ENCODE assay signal across 13 mouse cellular contexts in genomic region chr6:115127255-115127824, GRCm38 (mm10). TPM values are rescaled to one million over a fixed set of nuclear protein-coding genes. Genes with fewer than 3 reads are reported as not detected.
DNase-seq lines count a peak whose midpoint lies in the region; ATAC-seq lines count a peak whose summit lies in the region.
"Had no signal": no experiment of that assay in that cellular context is flagged by ENCODE, and none has a peak within 500 bp of the region (broad histone marks: within the 10 kb centered on the region; RNA-seq: fewer than 3 reads in every experiment).

No protein-coding gene starts in this region.

- H3K4me1 ChIP-seq in hindbrain, embryonic 14.5 days (replicated peaks; ENCODE audit: control insufficient read depth, insufficient read depth, low read length): peaks cover 37% of the 10 kb centered on the region
- peaks cover 38% of the 10 kb centered on the region for H3K4me1 ChIP-seq in midbrain, embryonic 15.5 days

- peak; percentile 37 to 48 for DNase-seq in cerebellum, postnatal 10 days
- DNase-seq in cerebellum, adult 9-10 months: no peak
- peak; percentile 13 for DNase-seq in ES-CJ7 (ENCODE audit: low read depth, low spot score)
- DNase-seq in hindbrain, embryonic 14.5 days (ENCODE audit: low spot score): no peak
- no peak for DNase-seq in spleen, postnatal 14 days (ENCODE audit: low spot score in 2 of 2)
- no peak for DNase-seq in lung, postnatal 25 days (ENCODE audit: low spot score)
- DNase-seq in heart, postnatal 36 days: no peak
- DNase-seq: adrenal gland, adult 8-10 months; kidney, adult 2 months; layer of hippocampus, postnatal 36 days had no signal

- H3K4me2 ChIP-seq in hindbrain, embryonic 14.5 days (replicated peaks): peak overlapping the region; percentile 13
- H3K4me2 ChIP-seq in midbrain, embryonic 15.5 days: no peak overlapping the region
- H3K4me2 ChIP-seq: limb, embryonic 15.5 days had no signal

- peak overlapping the region; percentile 28 for H3K9ac ChIP-seq in hindbrain, embryonic 14.5 days
- no peak overlapping the region for H3K9ac ChIP-seq in midbrain, embryonic 15.5 days
- H3K9ac ChIP-seq: limb, embryonic 15.5 days had no signal

- intact Hi-C loops in heart, postnatal 36 days (cut with DNase I): no loop called here

- peak overlapping the region; percentile 90 for H3K27ac ChIP-seq in hindbrain, embryonic 14.5 days
- H3K27ac ChIP-seq in midbrain, embryonic 15.5 days: peak overlapping the region; percentile 87
- H3K27ac ChIP-seq: limb, embryonic 15.5 days had no signal

- WGBS in hindbrain, embryonic 14.5 days: 80% methylated on average over 5 of the region's 5 CpGs
- WGBS in midbrain, embryonic 15.5 days: 75% methylated on average over 5 of the region's 5 CpGs

- ATAC-seq in hindbrain, embryonic 14.5 days (ENCODE audit: low FRiP score): no peak
- no peak for ATAC-seq in midbrain, embryonic 15.5 days (replicated peaks)

- no peaks in the 10 kb centered on the region for H3K36me3 ChIP-seq in hindbrain, embryonic 14.5 days (replicated peaks; ENCODE audit: control insufficient read depth, insufficient read depth)
- H3K36me3 ChIP-seq in midbrain, embryonic 15.5 days (replicated peaks): no peaks in the 10 kb centered on the region
- H3K36me3 ChIP-seq: limb, embryonic 15.5 days had no signal

- no peaks in the 10 kb centered on the region for H3K9me3 ChIP-seq in hindbrain, embryonic 14.5 days (ENCODE audit: control insufficient read depth, low read length)
- H3K9me3 ChIP-seq in midbrain, embryonic 15.5 days: no peaks in the 10 kb centered on the region
- H3K9me3 ChIP-seq: limb, embryonic 15.5 days had no signal

- no peak overlapping the region for H3K4me3 ChIP-seq in hindbrain, embryonic 14.5 days (replicated peaks; ENCODE audit: low read length)
- no peak overlapping the region for H3K4me3 ChIP-seq in midbrain, embryonic 15.5 days
- H3K4me3 ChIP-seq: limb, embryonic 15.5 days had no signal

- no peaks in the 10 kb centered on the region for H3K27me3 ChIP-seq in hindbrain, embryonic 14.5 days (ENCODE audit: control insufficient read depth, insufficient read depth, low read length)
- no peaks in the 10 kb centered on the region for H3K27me3 ChIP-seq in midbrain, embryonic 15.5 days (replicated peaks)
- H3K27me3 ChIP-seq: limb, embryonic 15.5 days had no signal

RNA-seq across cellular contexts. Expression of gene Syn2, which starts 7.4 kb away (rescaled TPM):
- polyA plus RNA-seq in hindbrain, embryonic 14.5 days (2014; fragmentation: Nextera tagmentation; extraction: Ambion mirVana): 65.1 and 90.7 TPM in 2 replicates
- polyA plus RNA-seq in midbrain, embryonic 15.5 days (2015; fragmentation: Nextera tagmentation; extraction: Ambion mirVana): 42.6 and 45.7 TPM in 2 replicates
- 1 to 10 TPM; 3.4 to 5.7 TPM for total RNA-seq in heart, postnatal 36 days (2021)
- total RNA-seq: MEL had no signal

Comparison
In these comparisons a context has a peak if more than half of its experiments do, and no peak if none do; other contexts are left out.
1. DNase-seq: peak in cerebellum, postnatal 10 days (2 of 2) and ES-CJ7 (single experiment); none in cerebellum, adult 9-10 months (single experiment), hindbrain, embryonic 14.5 days (single experiment), spleen, postnatal 14 days (0 of 2), lung, postnatal 25 days (single experiment) and heart, postnatal 36 days (0 of 2).